Mouse (Mus musculus) hindbrain, embryonic 11.5 days (tissue): Measurements from ENCODE around the gene Usp49. TPM values are rescaled to one million over a fixed set of nuclear protein-coding genes. Genes with fewer than 3 reads are reported as not detected.

ENCODE experiments used
- ATAC-seq: fragments of 200-750 bp; cut with Nextera tagmentation; 2 replicates; pipeline ENCODE4 v1.8.0; 2017; ENCODE audit warnings: mild to moderate bottlenecking, moderate TSS enrichment, moderate library complexity; ENCODE audit not compliant: low FRiP score
- DNase-seq: peaks from one replicate; pipeline ENCODE4 v3.0.0-alpha.2; 2015; ENCODE audit warnings: low spot score
- H3K27ac ChIP-seq: fragments of 300-500 bp; sonication (generic); 2 replicates; pipeline ENCODE4 v1.5.1; 2014; ENCODE audit warnings: mild to moderate bottlenecking, low read depth, low read length
- H3K27me3 ChIP-seq: fragments of 300-500 bp; sonication (generic); 2 replicates; pipeline ENCODE4 v1.6.1; 2014; ENCODE audit warnings: mild to moderate bottlenecking, low read length, moderate library complexity, mixed read lengths; ENCODE audit not compliant: control insufficient read depth, insufficient read depth
- H3K36me3 ChIP-seq: fragments of 300-500 bp; sonication (generic); 2 replicates; pipeline ENCODE4 v1.6.1; 2014; ENCODE audit warnings: mild to moderate bottlenecking, low read length, moderate library complexity, mixed read lengths; ENCODE audit not compliant: control insufficient read depth, insufficient read depth
- H3K4me1 ChIP-seq: fragments of 300-500 bp; sonication (generic); replicated peaks from 2 replicates; pipeline ENCODE4 v1.6.1; 2014; ENCODE audit warnings: low read length, mixed read lengths; ENCODE audit not compliant: control insufficient read depth, insufficient read depth
- H3K4me2 ChIP-seq: fragments of 300-500 bp; sonication (generic); replicated peaks from 2 replicates; pipeline ENCODE4 v1.6.1; 2014; ENCODE audit warnings: mild to moderate bottlenecking, low read depth, low read length
- H3K4me3 ChIP-seq: fragments of 300-500 bp; sonication (generic); 2 replicates; pipeline ENCODE4 v1.5.1; 2014; ENCODE audit warnings: low read depth, low read length
- H3K9ac ChIP-seq: fragments of 300-500 bp; sonication (generic); 2 replicates; pipeline ENCODE4 v1.6.1; 2014; ENCODE audit warnings: low read depth, low read length
- H3K9me3 ChIP-seq: fragments of 300-500 bp; sonication (generic); 2 replicates; pipeline ENCODE4 v1.6.1; 2016; ENCODE audit warnings: low read length; ENCODE audit not compliant: control insufficient read depth
- WGBS: fragments of 180-500 bp; shearing (Covaris S2); extraction: QIAGEN DNeasy Blood & Tissue Kit; methylation state at CpG from one replicate; pipeline ENCODE4 v1.1.7; 2014; 5-methylcytosine and 5-hydroxymethylcytosine counted together
- polyA plus RNA-seq: library from polyadenylated mRNA; unstranded; fragments of >200 nt; fragmentation: Nextera tagmentation; extraction: Ambion mirVana; gene quantifications from 2 replicates; pipeline ENCODE4 v1.2.1, GENCODE M21; 2014

Usp49 gene
- polyA plus RNA-seq, 1 experiment from 2014 or later, result 9.1 TPM

- H3K36me3 ChIP-seq, result no peaks in the 10 kb centered on the region; the same call in 1 of the 2 replicates
Observed at GRCm38 (mm10) chr17:47600601-47601388, 29.7 kb upstream of the Usp49 start.

DNA sequence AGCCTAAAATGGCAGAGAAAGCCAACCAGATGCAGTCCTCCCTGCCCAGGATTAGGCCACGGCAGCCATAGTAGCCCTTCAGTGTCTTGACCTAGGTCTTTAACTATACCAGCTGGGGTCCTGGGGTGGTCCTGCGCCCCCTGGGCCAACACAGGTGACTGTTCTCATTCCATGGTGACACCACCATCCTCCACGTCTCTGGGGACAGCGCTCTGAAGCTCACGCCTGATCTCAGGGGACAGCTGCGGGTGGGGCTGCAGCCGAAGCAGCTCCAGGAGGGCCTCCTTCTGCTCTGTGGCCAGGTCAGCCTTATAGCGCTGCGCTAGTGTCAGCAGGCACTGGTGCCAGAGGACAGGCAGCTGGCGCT, 29.1 kb upstream of the Usp49 start:
- 91% methylated on average over 10 of the region's 10 CpGs for WGBS
- H3K36me3 ChIP-seq, result no peaks in the 10 kb centered on the region; the same call in 1 of the 2 replicates
- no peaks in the 10 kb centered on the region for H3K27me3 ChIP-seq
- no peaks in the 10 kb centered on the region for H3K9me3 ChIP-seq
- no peak for ATAC-seq
- no peak for DNase-seq
- H3K4me1 ChIP-seq, result peaks cover 8% of the 10 kb centered on the region; the same call in 1 of the 2 replicates
- H3K9ac ChIP-seq, result no peak overlapping the region
- no peak overlapping the region for H3K4me2 ChIP-seq
- no peak overlapping the region for H3K4me3 ChIP-seq
- no peak overlapping the region for H3K27ac ChIP-seq

More at GRCm38 (mm10) chr17:47600601-47601388, 29.7 kb upstream of the Usp49 start:
- Histone ChIP-seq H3K4me2 (no peak overlapping the region), H3K9ac (no peak overlapping the region), H3K9me3 (no peaks in the 10 kb centered on the region), H3K4me3 (no peak overlapping the region), H3K4me1 (peaks cover 11% of the 10 kb centered on the region), H3K27me3 (no peaks in the 10 kb centered on the region), H3K27ac (no peak overlapping the region)
- WGBS, result 90% methylated on average over 13 of the region's 13 CpGs
- DNase-seq (no peak), ATAC-seq (no peak)

DNA sequence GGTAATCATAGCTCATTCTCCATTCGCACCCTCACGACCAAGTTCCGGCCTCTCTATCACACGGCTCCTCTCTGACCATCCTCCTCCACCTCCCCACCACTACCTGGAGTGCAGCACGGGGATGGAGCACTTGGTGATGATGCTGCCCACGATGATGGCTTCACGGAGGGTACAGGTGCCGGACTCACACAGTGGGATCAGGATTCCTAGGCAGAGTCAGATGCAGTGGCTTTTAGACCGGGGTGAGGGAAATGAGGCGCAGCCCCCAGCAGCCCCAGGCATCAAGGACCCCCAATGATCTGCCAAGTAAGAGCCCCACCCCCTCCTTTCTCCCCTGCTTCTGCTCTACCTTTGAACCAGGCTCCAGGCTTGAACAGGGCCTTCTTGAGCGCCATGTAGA, 28.2 kb upstream of the Usp49 start:
- H3K27me3 ChIP-seq, result no peaks in the 10 kb centered on the region
- H3K36me3 ChIP-seq, result no peaks in the 10 kb centered on the region; the same call in 1 of the 2 replicates
- H3K9ac ChIP-seq, result no peak overlapping the region
- no peak overlapping the region for H3K4me3 ChIP-seq
- ATAC-seq (no peak), DNase-seq (no peak)
- no peaks in the 10 kb centered on the region; the same call in 1 of the 2 replicates for H3K4me1 ChIP-seq
- H3K9me3 ChIP-seq, result no peaks in the 10 kb centered on the region
- H3K27ac ChIP-seq, result no peak overlapping the region
- WGBS, result 88% methylated on average over 11 of the region's 11 CpGs
- H3K4me2 ChIP-seq, result no peak overlapping the region

DNA sequence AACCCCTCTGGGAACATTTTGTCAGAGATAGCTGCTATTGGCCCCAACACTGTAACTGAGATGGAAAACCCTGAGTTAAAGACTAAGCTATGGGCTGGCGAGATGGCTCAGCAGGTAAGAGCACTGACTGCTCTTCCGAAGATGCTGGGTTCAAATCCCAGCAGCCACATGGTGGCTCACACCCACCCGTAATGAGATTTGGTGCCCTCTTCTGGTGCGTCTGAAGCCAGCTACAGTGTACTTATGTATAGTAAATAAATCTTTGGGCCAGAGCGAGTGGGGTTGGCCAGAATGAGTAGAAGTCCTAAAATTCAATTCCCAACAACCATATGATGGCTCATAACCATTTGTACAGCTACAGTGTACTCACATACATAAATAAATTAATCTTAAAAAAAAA, 24.3 kb upstream of the Usp49 start:
- Histone ChIP-seq H3K4me1 (no peaks in the 10 kb centered on the region), H3K27ac (no peak overlapping the region), H3K9me3 (no peaks in the 10 kb centered on the region), H3K27me3 (no peaks in the 10 kb centered on the region), H3K36me3 (no peaks in the 10 kb centered on the region; the same call in 1 of the 2 replicates), H3K4me2 (no peak overlapping the region), H3K9ac (no peak overlapping the region), H3K4me3 (no peak overlapping the region)
- peak; percentile 8 for DNase-seq
- ATAC-seq, result no peak
- 74% methylated on average over 5 of the region's 5 CpGs for WGBS

GRCm38 (mm10) chr17:47609182-47609581, 21.3 kb upstream of the Usp49 start:
- ATAC-seq, result no peak
- H3K27me3 ChIP-seq, result no peaks in the 10 kb centered on the region
- H3K4me3 ChIP-seq, result no peak overlapping the region
- H3K27ac ChIP-seq, result no peak overlapping the region
- WGBS, result 88% methylated on average over 4 of the region's 4 CpGs
- no peak for DNase-seq
- H3K9ac ChIP-seq, result no peak overlapping the region
- H3K4me2 ChIP-seq, result no peak overlapping the region
- H3K36me3 ChIP-seq, result no peaks in the 10 kb centered on the region; the same call in 1 of the 2 replicates
- no peaks in the 10 kb centered on the region for H3K4me1 ChIP-seq
- no peaks in the 10 kb centered on the region for H3K9me3 ChIP-seq

DNA sequence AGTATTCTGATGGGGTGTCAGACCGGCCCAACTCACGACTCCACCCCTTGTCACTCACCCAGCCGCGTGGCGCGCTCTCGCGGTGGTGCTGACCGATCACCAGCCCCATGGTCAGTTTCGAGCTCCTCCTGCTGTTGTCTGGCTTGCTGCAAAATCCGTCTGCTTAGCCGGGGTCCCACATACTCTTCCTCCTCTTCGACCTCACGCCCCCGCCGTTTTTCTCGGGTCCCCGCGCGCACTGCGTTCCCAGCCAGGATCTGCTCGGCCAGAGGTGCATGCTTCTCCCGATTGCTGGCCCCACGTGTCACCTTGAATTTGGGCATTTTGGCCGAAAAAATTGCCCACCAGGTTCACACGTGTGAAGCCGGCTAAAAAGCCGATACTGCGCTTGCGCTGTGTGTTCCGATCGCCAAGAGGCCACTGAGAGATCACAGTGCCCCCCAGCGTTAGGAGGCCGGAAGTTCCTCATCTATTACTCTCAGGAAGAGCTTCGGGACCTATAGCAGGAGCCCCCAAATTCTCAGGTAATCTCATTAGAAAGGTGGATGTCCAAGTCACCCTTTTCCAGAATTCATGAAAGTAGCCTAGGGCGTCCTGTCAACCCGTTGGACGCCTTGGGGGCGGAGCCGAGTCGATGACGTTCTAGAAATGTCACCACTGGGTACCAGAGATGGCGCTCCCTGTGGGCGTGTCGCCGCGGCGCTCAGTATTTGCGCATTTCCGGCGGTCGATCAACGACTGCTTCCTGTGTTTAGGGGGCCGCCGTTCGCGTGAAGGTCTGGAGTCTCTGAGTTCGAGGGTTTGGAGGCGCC, 19.4 kb upstream of the Usp49 start, which contains the start of the genes Bysl, Med20 and Gm20517:
Bysl (minus strand) TSS at position 644 of the 812 bp plus-strand sequence.
Med20 (plus strand) TSS at position 734 of the 812 bp plus-strand sequence.
Gm20517 (plus strand) TSS at position 741 of the 812 bp plus-strand sequence.
- Histone ChIP-seq H3K4me1 (no peaks in the 10 kb centered on the region), H3K36me3 (no peaks in the 10 kb centered on the region), H3K9ac (peak within 1 kb of the TSS; percentile 59), H3K4me3 (peak within 1 kb of the TSS; percentile 66), H3K27me3 (no peaks in the 10 kb centered on the region), H3K4me2 (peak within 1 kb of the TSS; percentile 80), H3K27ac (peak within 1 kb of the TSS; percentile 19; the same call in 1 of the 2 replicates), H3K9me3 (no peaks in the 10 kb centered on the region)
- DNase-seq (peak; percentile 98), ATAC-seq (peak; percentile 95)
- under 1% methylated on average over 59 of the region's 59 CpGs for WGBS

DNA sequence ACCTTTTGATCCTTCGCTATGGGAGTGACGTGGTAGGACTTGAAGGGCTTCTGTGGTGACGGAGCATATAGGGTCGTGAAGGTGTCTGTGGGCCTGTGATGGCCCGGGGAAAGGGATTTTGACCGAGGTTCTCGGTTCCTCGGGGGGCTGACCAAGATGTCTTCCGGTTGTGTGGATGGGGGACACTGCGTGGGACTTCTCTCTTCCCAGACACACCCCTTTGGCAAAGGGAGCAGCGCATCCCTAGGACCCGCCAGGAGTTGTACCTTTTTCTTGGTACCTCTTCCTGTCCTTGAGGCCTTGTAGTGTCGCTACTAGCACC, 18.9 kb upstream of the Usp49 start:
- Histone ChIP-seq H3K27me3 (no peaks in the 10 kb centered on the region), H3K9me3 (no peaks in the 10 kb centered on the region), H3K36me3 (no peaks in the 10 kb centered on the region), H3K4me3 (peak overlapping the region; percentile 66), H3K4me2 (peak overlapping the region; percentile 80), H3K4me1 (no peaks in the 10 kb centered on the region), H3K27ac (no peak overlapping the region), H3K9ac (peak overlapping the region; percentile 59)
- DNase-seq (no peak), ATAC-seq (no peak)
- WGBS, result under 1% methylated on average over 13 of the region's 13 CpGs

DNA sequence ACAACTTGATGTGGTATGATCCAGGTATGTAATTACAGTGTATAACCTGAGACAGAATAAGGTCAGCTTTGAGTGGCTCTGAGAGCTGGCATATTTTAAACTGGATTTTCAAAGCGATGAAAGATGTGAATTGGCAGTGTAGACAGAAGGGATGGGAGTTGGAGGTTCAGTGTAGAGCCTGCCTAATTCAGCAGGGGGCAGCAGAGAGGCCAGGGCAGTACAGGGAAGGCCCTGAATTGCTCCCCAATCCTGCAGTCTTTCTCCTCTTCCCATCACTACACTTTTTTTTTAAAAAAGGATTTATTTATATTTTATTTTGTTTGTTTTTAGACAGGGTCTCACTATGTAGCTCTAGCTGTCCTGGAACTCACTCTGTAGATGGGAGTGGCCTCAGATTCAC, 16.5 kb upstream of the Usp49 start:
- ATAC-seq (no peak), DNase-seq (peak; percentile 20)
- Histone ChIP-seq H3K9ac (no peak overlapping the region), H3K36me3 (0 out of 2 replicates have a peak, but pooled peaks cover 2% of the 10 kb centered on the region), H3K4me1 (no peaks in the 10 kb centered on the region), H3K4me3 (no peak overlapping the region), H3K4me2 (no peak overlapping the region), H3K9me3 (no peaks in the 10 kb centered on the region), H3K27ac (no peak overlapping the region), H3K27me3 (no peaks in the 10 kb centered on the region)
- 78% methylated on average over 1 of the region's 1 CpGs for WGBS
